Mouse (Mus musculus): ENCODE results near the gene Impdh2.

Impdh2 gene

DNA sequence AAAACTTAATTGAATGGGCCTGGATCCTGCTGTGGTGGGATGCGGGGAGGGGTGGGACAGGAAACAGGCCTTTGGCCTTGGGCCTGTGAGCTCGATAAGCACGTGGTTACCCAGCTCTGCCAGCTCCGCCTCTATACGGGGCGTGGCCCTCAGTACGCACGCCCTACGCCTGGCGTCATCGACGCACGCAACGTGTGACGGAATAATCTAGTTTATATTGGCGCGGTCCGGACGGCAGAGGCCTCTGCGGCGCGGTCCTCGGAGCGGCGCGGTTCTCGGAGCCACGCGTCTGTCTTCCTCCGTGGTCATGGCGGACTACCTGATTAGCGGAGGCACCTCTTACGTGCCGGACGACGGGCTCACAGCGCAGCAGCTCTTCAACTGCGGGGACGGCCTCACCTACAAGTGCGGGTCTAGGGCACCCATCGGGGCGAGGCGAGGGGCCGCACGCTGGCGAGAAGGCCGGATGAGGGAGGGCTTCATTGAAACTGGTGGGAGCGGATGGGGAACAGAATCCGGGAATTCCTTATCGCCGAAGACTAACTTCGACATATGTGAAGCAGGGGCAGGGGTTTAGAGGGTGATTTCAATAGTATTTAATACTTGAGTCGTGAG lies at the start of gene Impdh2:
Gene Impdh2 (plus strand): TSS at position 60 of the 615 bp plus-strand sequence.
- DNase-seq (ENCODE audit: low spot score): peak; percentile 78

DNA sequence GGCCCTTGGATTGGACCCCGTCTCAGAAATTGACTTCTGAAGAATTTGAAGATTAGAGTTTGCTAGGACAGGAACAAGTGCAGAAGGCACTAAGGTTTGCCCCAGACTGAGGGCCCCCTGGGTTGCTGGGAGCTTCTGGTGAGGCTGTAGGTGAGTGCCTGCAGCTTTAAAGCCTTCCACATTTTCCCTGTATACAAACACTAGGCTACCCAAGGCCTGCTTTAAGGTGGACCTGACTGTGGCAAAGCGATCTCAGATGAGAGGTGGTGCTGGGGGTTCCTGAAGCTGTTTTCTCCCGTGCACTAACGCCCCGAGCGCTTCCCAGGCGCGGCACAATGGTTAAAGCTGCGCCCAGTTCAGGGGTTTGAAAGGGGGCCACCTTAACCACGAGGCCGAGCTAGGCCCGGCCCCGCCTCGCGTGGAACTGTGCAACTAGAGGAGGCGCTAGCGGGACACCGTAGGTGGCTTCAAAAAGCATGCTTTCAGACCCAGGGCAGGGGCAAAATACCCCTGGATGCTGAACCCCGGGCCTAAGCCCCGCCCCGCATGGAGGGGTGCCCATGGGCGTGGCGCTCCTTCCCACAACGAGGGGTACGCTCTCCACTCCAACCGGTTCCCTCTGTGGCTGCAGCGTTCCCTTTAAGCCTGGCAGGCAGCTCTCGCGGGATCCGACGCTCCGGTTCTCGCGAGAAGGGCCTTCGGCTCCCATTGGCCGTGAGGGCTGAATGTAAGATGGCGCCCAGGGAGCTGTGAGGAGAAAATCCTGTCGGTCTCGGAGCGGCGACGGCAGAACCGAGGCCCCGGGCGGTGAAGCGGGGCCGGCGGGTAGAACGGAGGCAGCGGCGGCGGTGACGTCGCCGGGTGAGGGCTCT lies 43.5 kb upstream of the Impdh2 start, which contains the start of gene Qrich1:
Gene Qrich1 (plus strand): TSS at position 427 of the 872 bp plus-strand sequence.
- peak; percentile 90 for DNase-seq (ENCODE audit: low spot score)

GRCm38 (mm10) chr9:108517253-108517930 lies 42.7 kb upstream of the Impdh2 start:
- DNase-seq (ENCODE audit: low spot score): peak; percentile 48

- DNase-seq (ENCODE audit: low spot score): no peak
Measured at GRCm38 (mm10) chr9:108517931-108518332, 42.2 kb upstream of the Impdh2 start.

DNA sequence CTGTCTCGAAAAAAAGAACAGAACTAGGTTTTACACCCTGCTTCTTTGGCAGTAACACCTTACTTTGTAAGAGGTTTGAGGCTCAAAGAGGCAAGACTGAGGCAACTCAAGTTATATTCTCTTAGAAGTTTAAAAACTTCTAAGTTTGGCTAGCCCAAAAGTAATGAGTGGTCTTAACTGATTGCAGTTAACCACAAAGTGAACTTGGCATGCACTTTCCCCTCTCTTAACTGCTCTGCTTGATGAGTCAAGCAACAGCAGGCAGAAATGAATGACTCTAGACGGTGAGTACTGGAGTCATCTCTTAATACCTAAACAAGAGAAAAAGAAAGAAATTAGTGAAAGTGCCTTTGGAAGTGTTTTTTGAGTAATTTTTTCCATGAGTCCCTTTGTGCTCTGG lies 38.5 kb upstream of the Impdh2 start:
- no peak for DNase-seq (ENCODE audit: low spot score)

DNA sequence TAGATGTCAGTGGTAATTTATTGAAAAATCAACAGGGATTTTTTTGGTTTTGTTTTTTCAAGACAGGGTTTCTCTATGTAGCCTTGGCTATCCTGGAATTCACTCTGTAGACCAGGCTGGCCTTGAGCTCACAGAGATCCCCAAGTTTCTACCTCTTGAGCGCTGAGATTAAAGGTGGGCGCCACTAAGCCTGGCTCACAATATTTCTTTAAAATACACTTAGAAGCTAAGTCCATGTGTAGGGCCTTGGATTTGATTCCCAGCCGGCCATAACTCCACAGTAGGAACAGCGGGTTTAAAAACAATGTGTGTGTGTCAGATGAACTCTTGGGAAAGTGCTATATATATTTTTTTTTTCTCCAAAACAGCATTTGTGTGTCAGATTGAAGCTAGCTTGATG lies 36.7 kb upstream of the Impdh2 start:
- no peak for DNase-seq (ENCODE audit: low spot score)

DNA sequence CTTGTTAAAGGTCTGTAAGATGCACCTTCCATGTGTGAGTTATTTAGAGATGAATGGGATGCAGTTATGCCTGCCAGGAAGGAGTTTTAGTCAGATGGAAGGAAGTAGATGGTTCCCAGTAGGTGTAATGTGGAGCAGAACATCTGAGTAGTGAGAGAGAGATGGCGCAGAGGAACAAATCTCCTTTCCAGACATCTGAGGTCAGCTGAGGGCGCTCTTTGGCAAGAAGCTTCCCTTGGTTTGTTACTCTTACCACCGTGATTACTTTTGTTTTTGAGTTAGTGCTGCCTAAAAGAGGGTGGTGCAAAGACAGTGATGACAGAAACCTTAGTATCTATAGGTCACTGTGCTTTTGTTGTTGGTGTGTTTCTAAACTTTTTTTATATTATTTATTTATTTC lies 34.7 kb upstream of the Impdh2 start:
- DNase-seq (ENCODE audit: low spot score): no peak

DNA sequence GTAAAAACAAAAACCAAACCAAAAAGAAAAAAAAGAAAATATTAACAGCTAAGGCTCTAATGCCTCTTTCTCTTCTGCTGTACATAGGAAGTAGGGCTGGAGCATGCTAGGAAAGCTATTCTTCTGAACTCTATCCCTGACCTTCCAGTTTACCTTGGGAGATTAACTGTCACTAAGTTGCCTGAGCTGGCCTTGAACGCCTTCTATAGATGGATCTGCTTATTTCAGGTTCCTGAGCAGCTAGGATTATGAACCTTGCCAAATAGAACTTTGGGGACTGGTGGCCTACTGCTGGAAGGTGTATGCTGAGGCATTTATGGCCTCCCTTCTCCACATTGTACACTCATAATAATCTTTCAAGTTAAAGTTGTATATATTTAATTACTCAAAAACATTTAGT lies 29.1 kb upstream of the Impdh2 start:
- DNase-seq (ENCODE audit: low spot score): no peak

DNA sequence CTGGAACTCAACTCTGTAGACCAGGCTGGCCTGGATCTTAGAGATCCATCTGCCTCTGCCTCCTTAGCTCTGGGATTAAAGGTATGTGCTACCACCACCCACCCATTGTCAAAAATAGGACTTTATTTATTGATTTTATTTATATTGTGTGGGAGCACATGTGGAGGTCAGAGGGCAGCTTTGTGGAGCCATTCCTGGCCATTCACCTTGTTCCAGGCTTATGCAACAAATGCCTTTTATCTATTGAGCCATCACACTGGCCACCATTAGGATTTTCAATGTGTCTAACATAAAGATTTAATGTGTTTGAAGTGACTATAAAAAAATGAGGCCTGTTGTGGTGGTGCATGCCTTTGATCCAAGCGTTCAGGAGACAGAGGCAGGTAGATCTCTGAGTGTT lies 28.6 kb upstream of the Impdh2 start:
- DNase-seq (ENCODE audit: low spot score): no peak

GRCm38 (mm10) chr9:108540846-108541245 lies 19.2 kb upstream of the Impdh2 start:
- DNase-seq (ENCODE audit: low spot score): no peak

- no peak for DNase-seq (ENCODE audit: low spot score)
Measured at GRCm38 (mm10) chr9:108545986-108546385, 14.1 kb upstream of the Impdh2 start.

- no peak for DNase-seq (ENCODE audit: low spot score)
Measured at GRCm38 (mm10) chr9:108546875-108547274, 13.2 kb upstream of the Impdh2 start.

DNA sequence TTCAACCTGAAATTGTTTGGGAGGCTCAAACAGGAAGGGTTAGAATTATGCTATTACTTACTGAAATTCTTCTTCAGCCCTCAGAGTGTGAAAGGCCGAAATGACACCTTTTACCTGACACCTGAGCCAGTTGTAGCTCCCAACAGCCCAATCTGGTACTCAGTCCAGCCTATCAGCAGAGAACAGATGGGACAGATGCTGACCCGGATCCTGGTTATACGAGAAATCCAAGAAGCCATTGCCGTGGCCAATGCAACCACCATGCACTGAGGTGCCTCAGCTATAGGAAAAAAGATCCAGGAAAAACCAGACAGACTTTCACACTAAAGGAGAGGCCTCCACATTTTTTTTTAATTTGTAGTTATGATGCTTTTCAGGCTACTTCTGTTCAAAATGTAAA lies 917 bp upstream of the Impdh2 start:
- no peak for DNase-seq (ENCODE audit: low spot score)

DNA sequence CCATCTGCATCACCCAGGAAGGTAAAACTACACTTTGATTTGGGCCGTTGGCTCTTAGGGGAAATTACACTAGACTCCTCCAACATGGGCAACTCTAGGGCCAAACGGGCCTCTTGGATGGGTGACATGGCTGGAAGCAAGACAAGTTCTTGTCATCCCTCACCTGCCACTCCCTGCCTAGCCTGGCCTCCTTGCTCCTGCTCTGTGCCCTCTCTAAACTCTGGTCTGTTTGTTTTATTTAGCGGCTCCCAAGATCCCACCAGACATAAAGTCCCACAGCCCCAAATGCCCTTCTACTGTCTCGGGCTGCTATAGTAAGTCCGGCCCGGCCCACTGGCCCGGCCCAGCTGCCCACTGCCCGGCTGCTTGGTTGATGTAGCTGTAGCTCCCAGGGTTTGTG lies 3.6 kb downstream of the Impdh2 start:
- no peak for DNase-seq (ENCODE audit: low spot score)

DNA sequence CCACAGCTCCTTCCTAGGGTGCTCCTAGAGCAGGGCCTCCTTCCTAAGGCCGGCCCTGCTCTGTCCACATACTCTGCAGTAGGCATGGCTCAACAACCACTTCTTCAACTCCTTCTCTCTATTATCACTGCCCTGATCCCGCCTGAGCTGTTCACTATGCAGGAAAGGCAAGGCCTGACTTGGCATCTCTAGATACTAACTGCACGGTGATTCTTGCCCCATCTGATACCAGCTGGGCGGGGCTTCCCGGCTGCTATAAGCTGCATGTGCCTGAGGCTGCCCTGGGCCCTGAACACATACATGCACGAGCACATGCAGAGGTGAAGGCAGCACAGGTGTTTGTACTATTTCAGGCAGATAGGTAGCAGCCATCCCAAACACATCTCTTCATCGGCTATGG lies 4.0 kb downstream of the Impdh2 start:
- DNase-seq (ENCODE audit: low spot score): no peak

- peak; percentile 45 for DNase-seq (ENCODE audit: low spot score)
Measured at GRCm38 (mm10) chr9:108565881-108566814, 6.1 kb downstream of the Impdh2 start.

DNA sequence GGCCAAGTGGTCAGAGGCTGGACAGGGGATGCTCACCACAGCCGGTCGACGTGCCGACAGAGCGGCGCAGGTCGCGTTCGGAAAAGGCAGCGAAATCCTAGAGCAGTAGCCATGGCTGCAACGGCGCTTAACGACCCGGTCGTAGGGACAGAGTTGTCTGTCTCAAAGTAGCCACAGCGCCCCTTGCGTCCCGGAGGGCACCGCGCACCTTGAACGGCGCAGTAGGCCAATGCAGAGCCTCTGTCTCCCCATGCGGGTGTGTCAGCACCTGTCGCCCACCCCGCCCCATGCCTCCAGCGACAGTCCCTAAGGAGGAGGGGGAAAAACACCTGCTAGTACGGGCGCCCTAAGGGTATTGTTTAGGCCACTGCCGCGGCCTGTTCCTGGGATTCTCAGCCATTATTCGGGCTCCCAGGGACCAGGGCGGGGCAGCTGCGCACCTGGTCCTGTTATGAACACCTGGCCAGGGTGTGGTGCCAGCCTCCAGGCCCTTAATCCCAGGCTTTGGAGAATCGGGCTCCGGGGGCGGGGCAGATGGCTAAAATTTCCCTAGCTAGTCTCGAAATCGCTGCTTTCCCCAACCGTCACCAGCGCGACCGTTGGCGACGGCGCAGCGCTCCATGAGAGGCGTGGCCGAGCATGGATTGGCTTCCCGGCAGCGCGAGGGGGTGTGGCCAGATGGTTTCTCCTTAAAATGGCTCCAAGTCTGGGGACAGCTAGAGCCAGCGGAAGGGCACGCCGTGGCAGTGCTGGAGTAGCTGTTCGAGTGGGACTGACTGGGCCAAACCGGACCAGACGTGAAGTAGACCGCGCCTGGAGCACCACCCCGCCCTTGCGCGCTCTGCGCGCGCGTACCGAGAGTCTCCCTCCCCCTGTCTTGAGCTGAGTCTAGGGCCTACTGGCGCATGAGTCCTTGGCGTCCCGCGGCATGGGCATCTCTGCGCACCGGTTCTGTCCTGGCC lies 7.0 kb downstream of the Impdh2 start, which contains the start of gene Ndufaf3:
Gene Ndufaf3 (minus strand): TSS at position 620 of the 962 bp plus-strand sequence.
- DNase-seq (ENCODE audit: low spot score): peak; percentile 93

GRCm38 (mm10) chr9:108567931-108568419 lies 7.9 kb downstream of the Impdh2 start:
- DNase-seq (ENCODE audit: low spot score): no peak

- no peak for DNase-seq (ENCODE audit: low spot score)
Measured at GRCm38 (mm10) chr9:108568511-108568921, 8.4 kb downstream of the Impdh2 start.

Data from ovary, postnatal 10 days (tissue).